Mouse (Mus musculus): ENCODE results near the gene Hist1h1e.
"Not testable (repeated sequence)": the region's sequence is repeated elsewhere in the genome, so short reads cannot be mapped to it uniquely, and the experiment has no call there.

DNA sequence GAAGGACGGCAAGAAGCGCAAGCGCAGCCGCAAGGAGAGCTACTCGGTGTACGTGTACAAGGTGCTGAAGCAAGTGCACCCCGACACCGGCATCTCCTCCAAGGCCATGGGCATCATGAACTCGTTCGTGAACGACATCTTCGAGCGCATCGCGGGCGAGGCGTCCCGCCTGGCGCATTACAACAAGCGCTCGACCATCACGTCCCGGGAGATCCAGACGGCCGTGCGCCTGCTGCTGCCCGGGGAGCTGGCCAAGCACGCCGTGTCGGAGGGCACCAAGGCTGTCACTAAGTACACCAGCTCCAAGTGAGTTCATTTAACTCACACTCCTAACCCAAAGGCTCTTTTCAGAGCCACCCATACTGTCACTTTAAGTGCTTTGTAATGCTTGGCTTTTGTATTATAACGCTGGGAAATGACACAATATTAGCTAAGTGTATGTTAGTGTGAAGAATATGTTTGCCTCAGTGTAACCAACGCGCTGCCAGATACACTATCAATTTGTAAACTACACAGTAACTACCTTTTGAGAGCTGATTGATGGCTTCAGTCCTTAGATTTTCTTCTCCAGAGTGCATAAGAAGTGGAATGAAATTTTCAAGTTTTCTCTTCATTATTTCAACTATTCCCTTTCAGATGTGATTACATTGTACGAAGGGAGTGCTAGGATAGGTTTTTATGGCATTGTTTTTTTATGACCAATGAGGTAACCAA lies 50.7 kb downstream of the Hist1h1e start:
- TF ChIP-seq CTCF (conservative IDR thresholded peaks at IDR 0.05; ENCODE audit: low read length); NANOG (IDR thresholded peaks at IDR 0.05; ENCODE audit: borderline replicate concordance, low read length); POU5F1 (IDR thresholded peaks at IDR 0.05; ENCODE audit: borderline replicate concordance, low read length): not testable (repeated sequence)
